Mouse (Mus musculus) cerebellum, adult (tissue): ENCODE measurements around the gene Gm2030.
"Not testable (repeated sequence)": the region's sequence is repeated elsewhere in the genome, so short reads cannot be mapped to it uniquely, and the experiment has no call there.

ENCODE experiments used
- ATAC-seq: cut with Nextera tagmentation; 2 replicates; pipeline ENCODE4 v1.9.2; 2017; ENCODE audit warnings: mild to moderate bottlenecking, moderate library complexity, mixed read lengths; ENCODE audit not compliant: insufficient number of reproducible peaks, low FRiP score, low TSS enrichment

Gm2030 gene

GRCm38 (mm10) chrX:26309944-26310343 is at the start of gene Gm2030:
Gene Gm2030, minus strand, starts transcription at chrX:26310044.
- ATAC-seq = not testable (repeated sequence)
